Mouse (Mus musculus) neural tube, embryonic 10.5 days (tissue): ENCODE data around the gene Ssbp3.

Experiments used
- DNase-seq: peaks from one replicate; pipeline ENCODE4 v3.0.0-alpha.2; 2017; ENCODE audit warnings: low spot score; ENCODE audit errors: extremely low spot score

Ssbp3 gene

DNA sequence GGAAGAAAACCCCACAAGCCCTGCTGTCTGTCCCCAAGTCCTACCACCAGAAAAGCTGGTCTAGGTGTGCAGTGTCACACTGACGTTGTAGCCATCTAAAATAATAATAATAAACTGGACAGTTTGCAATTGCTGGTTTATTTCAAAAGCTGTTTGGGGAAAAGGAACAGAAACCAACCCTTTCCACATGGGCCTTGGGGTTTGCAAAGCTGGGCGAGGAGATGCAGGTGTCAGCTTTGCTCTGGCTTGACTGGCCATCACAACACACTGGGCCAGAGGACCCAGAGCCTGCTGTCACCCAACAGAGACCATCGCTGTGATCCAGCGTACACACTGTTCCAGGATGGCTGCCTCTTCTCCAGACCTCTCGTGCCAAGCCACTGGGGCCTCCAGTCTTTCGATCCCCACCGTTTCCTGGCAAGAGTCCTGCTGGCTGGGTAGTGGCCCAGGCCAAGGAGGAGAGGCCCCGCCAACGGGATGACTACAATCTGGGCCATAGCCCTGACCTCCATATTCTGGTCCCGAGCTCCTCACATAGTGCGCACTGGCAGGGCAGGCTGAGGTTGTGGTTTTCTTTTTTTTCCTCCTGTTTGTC is 138.2 kb downstream of the Ssbp3 start:
- no peak for DNase-seq

DNA sequence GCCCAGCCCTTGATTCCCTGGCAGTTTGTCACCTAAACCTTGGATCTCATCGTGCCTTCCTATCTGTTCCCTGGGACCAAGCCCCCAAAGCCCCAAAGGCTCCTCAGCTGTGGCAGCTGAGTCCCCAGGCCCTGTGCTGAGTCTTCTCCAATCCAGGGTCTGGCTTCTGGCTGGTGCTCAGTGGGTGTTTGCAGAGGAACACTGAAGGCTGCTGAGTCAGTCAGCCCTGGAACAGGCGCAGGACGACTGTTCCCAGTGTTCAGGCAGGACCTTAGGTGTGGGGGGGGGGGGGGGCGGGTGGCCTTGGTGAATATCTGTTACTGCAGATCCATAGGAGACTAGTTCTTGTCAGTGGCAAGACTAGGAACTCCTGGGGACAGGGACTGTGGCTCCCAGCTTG is 141.4 kb downstream of the Ssbp3 start:
- no peak for DNase-seq

DNA sequence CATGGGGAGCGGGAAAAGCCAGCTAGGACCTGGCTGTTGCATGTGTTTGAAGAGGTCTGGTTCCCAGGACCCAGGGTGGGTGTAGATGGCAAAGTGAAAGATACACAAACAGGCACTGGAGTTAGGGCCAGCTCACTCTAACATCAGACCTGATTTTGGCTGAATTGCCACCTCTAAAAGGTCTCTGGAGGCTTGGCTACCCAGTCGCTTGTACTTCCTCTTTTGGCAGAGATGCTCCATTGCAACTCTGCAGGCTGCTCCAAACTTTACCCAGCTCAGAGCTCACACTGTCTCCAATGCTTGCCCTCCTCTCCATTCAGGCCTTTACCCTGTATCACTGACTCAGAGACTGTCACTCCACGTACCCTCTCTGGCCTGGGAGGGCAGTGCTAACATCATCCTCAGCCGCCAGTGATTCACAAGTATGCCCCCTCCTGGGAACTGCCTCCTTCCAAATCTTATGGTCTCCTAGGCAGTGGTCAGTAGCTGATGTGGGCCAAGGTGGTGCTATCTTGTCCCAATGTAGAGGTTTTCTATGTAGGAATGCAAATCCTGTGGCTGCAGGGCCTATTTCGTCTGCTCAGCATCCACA is 142.6 kb downstream of the Ssbp3 start:
- no peak for DNase-seq

GRCm38 (mm10) chr4:107056088-107056487 is 145.6 kb downstream of the Ssbp3 start:
- no peak for DNase-seq

DNA sequence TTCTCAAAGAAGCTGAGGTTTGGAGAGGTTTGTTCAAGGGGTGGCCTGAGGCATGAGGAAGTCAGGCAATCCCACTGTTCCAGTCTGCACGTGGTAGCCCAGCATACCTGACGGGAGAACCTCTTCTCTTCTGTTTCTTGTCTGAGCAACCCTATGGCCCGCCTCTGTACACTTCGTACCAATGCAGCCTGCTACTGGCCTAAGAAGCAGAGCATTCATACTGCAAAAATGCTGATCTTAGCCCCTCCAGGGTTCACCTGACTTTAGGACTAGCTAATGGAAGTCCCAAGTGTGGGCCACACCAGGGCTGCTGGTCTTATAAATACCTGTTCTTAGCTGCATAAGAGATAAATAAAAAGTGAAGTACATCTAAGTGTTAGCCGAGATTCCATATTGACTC is 147.8 kb downstream of the Ssbp3 start:
- DNase-seq: no peak

DNA sequence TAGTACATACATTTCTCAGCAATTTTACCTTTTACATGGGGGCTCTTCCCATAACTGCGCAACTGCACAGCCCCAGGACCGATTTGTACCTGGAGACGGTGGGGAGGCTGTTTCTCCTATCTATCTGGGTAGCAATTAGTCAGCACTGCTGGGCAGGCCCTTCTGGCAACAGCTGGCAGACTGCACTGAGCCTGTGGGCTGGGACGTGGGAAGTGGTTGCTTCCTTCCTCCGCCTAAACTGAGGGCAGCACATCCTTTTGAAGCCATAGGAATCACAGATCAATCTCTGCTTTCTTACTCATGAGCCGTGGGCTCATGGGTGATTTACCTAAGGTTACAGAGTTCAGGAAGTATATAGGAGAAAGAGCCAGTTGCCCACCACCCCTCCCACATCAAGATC is 148.3 kb downstream of the Ssbp3 start:
- no peak for DNase-seq

DNA sequence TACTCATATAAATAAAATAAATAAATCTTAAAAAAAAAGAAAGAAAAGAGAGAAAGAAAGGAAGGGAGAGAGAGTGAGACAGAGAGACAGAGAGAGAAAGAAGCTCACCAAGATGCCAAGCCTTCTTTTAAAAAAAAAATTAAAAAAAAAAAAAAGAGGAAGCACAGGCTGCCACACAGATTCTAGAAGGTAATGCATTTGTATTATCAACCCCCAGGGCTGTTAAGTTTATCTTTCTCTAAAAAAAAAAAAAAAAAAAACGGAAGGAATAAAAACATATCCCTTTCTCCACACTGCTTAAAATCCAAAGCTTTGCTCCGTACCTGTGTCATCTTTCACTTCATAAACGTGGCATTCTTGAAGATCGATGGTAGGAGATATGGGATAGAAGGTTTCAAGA is 151.1 kb downstream of the Ssbp3 start:
- no peak for DNase-seq

- no peak for DNase-seq
Observed at GRCm38 (mm10) chr4:107063214-107063613, 152.7 kb downstream of the Ssbp3 start.

- DNase-seq: no peak
Observed at GRCm38 (mm10) chr4:107064394-107065098, 154.0 kb downstream of the Ssbp3 start.

DNA sequence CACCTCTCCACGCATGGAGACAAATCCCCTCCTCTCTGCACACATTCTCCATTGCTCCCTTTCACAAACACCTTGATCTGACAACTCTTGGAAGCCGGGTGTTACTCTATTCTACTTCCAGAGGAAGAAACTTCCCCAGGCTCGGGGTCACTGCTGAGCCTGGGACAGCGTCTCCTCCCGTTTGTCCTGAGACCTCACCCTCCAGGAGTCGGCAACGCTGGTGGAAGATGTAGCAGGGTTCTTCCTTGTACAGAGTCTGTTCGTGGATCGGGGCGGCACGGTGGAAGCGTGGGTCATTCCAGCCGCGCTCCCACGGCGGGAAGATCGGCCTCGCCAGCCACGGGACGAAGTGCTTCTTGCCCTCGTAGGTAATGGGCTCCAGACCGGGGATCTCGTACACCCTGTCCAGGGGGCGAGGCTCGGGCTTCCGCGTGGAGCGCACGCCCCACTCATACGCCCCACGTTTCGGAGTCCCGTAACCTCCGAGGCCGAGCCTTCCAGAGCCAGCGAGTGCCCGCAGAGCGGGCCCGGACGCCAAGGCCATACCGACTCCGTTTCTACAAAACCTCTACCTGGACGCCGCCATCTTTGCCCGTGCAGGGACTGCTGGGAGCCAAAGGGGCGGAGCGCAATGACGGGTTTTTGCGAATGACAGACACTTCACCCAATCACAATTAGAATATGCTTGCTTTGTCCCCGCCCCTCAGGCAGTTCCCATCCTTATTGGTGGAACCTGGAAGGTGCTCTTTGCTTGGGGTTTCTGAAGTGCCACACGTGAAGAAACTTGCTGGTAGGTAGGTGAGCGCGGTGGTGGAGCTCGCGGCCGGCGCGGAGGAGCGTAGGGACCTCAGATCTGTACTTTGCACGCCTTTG is 156.0 kb downstream of the Ssbp3 start, which contains the start of the genes Mrpl37 and Cyb5rl:
Gene Mrpl37, minus strand, starts transcription at position 617 of the 873 bp plus-strand sequence.
Gene Cyb5rl, plus strand, starts transcription at position 737 of the 873 bp plus-strand sequence.
- DNase-seq: peak; percentile 94

GRCm38 (mm10) chr4:107067151-107067840 is 156.8 kb downstream of the Ssbp3 start:
- no peak for DNase-seq

DNA sequence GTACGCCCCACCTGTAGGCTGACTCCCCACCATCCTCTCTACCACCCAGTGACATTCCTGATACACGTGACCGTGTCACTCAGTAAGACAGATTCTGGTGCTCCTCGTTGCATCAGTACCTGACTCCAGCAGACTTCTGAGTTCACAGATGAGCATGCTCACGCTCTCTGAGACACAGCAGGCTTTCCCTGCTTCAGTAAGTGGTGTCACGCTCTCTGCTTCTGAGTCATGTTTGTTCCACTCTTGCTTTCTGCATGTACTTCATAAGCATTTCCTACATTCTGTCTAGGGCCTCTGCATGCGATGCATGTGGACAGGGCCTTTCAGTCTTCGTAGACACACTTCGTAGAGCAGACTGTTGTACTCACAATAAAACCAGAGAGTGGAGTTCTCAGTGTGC is 161.8 kb downstream of the Ssbp3 start:
- no peak for DNase-seq

- no peak for DNase-seq
Observed at GRCm38 (mm10) chr4:107075456-107075855, 165.0 kb downstream of the Ssbp3 start.

- no peak for DNase-seq
Observed at GRCm38 (mm10) chr4:107078894-107079293, 168.4 kb downstream of the Ssbp3 start.

- DNase-seq: no peak
Observed at GRCm38 (mm10) chr4:107079716-107080115, 169.2 kb downstream of the Ssbp3 start.

DNA sequence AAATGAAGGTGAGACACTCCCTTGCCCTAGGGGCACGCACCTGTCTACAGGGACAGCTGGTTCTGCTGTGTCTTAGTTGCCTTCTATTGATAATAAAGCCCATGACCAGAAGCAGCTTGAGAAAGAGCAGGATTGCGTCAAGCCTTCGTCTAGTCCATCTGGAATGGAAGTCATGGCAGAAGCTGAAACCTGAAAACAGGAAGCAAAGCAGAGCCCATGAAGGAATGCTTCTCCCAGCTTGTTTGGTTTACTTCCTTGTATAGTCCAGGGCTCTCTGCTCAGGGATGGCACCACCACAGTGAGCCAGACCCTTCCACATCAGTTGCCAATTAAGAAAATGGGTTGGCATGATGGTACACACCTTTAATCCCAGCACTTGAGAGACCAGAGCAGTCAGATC is 171.7 kb downstream of the Ssbp3 start:
- DNase-seq: no peak

DNA sequence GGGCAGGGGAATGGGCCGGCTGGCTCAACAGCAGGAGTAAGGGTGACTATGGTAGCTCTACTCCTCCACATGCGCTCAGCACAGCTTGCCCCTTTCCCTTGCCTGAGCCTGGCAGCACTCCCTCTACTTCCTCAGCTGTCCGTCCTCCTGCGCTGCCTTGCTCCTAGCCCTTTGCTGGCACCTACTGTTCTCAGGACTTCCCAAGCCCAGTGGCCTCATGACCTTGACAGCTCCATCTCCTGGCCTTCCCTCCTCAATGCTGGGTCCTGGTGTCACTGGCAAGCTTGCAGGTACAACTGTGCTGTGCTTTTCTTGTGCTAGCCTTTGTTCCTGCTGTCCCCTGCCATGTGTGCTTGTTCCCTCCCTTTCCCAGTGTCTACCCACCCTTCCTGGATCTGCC is 172.6 kb downstream of the Ssbp3 start:
- DNase-seq: no peak

DNA sequence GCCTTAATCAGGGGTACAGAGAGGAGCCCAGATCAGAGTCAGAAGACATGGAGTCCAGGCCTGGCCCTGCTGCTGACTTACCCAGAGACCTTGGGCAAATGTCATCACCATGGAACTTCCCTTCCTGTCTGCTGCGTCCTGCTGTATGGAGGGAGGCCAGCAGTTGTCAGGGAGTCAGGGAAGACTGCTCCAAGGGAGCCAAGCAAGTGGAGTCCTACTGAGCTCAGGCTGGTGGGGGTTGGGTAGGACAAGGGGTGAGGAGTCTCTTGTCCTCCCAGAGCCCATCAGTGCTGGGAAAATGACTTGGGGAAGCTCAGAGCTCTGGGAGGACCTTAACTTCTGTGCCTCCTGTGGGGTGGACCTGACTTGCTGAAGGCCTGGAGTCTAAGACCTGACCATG is 173.8 kb downstream of the Ssbp3 start:
- DNase-seq: no peak

DNA sequence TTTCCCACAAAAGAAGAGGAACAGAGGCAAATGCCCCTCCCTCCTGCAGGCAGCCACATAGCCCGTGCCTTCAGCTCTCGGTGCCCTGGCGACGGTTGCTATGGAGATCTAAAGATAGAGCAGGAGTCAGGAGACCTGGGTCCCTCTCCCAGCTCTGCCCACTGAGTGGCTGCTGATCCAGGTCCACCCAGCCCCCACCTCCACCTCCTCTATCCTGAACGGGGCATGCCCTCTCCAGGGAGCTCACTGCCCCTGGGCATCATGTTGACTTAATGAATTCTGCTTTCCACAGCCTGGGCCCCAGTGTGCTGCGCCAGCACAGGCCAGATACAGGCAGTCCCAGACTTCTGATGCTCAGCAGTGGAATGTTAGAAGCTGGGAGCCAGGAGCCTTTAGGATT is 174.4 kb downstream of the Ssbp3 start:
- DNase-seq: peak; percentile 72

GRCm38 (mm10) chr4:107091696-107092095 is 181.2 kb downstream of the Ssbp3 start:
- no peak for DNase-seq
